Mouse (Mus musculus) cortical plate, adult 2 months (tissue): ENCODE results near the gene Ctdsp1.

ENCODE experiments used
- CTCF ChIP-seq: fragments of 200-500 bp; IDR thresholded peaks from 2 replicates; pipeline ENCODE4 v1.5.1; 2011; ENCODE audit warnings: mild to moderate bottlenecking, control low read depth, low read length; ENCODE audit not compliant: insufficient read depth; ENCODE audit errors: extremely low read depth
- POLR2A ChIP-seq: fragments of 200-500 bp; IDR thresholded peaks from 2 replicates; pipeline ENCODE4 v1.6.1; 2011; ENCODE audit warnings: mild to moderate bottlenecking, low read length, control low read depth; ENCODE audit not compliant: insufficient read depth; ENCODE audit errors: extremely low read depth

DNA sequence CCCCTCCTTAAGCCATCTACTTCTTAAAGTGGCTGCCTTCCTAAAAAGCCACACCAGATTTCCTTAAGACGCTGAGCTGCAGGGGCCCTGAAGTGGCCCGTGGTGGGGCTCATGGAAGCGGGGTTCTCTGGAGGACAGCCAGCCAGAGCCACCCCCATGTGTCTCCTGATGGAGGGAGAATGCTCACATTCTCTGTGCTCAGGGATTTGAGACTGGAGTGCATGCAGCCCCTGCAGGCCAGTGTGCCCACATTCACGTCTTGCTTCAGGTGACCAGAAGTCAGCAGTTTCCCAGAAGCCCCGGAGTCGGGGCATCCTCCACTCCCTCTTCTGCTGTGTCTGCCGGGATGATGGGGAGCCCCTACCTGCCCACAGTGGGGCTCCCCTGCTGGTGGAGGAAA lies 1.7 kb downstream of the Ctdsp1 start:
- TF ChIP-seq CTCF, result no peak
- no peak for TF ChIP-seq POLR2A
